Mouse (Mus musculus) hematopoietic stem cell, adult 5-6 weeks (primary cell): ENCODE data around the gene H1foo. TPM values are rescaled to one million over a fixed set of nuclear protein-coding genes. Genes with fewer than 3 reads are reported as not detected.
A peak's percentile ranks its signal among the peaks of the same experiment; 100 is the strongest.

Source experiments
- ATAC-seq, 2 experiments: fragments of 125-278 bp in 1 of 2; replicated peaks in 1 of 2; 2 replicates each; pipeline ENCODE4 v1.8.0; 2016 to 2017; ENCODE audit warnings: inconsistent platforms in 2 of 2, mild to moderate bottlenecking in 2 of 2, moderate number of reproducible peaks in 2 of 2, low read depth in 1 of 2, moderate TSS enrichment in 1 of 2; ENCODE audit not compliant: low FRiP score in 2 of 2, poor library complexity in 2 of 2, severe bottlenecking in 2 of 2, insufficient read depth in 1 of 2, low TSS enrichment in 1 of 2
- total RNA-seq: library from RNA; stranded (forward); fragments of 172-1452, 232-1000 nt; gene quantifications from 2 replicates; pipeline ENCODE4 v1.2.3, GENCODE M21; 2017

Gene H1foo
- total RNA-seq, 1 experiment from 2014 or later = not detected

DNA sequence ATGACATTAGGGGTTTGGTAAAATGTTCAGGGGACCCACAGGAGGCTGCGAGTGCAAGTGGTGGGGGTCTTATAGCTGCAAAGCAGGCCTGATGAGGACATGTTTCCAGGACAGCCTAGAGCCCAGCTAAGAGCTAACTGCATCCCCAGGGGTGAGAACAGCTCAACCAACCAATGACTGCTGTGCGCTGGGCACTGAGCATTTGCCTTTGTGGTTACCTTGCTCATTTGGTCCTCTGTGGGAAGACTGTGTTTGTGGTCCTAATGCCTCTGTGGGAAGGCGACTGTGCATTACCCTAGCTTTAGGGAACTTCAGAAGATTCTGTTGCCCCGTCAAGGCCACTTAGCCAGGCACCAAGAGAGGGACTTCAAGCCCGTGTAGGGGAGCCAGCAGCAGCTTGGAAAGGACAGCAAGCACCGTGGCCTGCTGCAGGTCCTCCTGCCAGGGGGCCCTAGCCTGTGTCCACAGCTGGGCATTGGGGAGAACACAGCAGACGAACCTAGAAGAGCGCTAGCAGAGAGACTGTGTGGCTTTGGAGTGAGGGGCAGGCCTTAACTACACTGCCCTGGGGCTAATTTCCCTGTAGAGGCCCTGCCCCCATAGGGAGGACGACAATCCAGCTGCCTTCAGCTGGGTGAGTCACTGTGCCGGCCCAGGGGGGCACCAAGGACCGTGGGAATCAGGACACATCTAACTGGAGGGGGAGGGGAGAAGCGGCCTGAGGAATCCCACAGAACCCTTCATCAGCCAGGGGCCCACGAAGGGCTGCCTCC is 46.6 kb downstream of the H1foo start:
- ATAC-seq = no peak

DNA sequence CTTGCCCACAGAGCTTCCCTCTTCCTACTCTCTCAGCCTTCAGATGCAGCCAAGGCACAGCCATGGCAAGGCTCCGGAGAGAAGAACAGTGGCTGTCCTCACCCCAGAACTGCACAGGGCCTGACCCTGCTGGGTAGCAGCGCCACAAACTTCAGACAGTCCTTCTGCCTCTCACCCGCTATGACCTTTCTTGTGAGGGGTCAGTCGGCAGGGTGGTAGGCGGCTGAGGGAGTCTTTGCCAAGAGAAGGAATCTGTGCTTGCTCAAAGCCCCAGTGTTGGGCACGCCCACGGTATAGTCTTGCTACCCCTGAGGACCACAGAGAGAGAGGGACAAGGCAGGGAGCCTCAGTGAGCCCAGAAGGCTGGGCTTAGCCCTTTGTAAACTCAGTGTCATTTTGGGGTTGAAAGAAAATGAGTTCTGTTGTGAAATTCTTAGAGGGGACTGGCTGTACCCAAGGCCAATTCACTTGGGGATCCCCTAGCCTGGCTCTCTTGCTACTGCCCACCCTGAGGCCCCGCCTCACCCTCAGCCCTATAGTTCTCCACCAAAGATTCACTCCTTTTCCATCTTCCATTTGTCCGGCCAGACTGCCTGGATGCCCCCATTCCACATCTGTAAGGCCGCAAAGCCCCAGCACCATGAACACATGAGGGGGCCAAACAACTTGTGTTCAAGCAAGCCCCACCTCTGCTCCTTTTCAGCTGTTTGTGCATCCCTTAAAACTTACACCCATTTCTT is 47.3 kb downstream of the H1foo start:
- ATAC-seq = no peak

GRCm38 (mm10) chr6:115992981-115993380 is 48.2 kb downstream of the H1foo start:
- no peak for ATAC-seq

DNA sequence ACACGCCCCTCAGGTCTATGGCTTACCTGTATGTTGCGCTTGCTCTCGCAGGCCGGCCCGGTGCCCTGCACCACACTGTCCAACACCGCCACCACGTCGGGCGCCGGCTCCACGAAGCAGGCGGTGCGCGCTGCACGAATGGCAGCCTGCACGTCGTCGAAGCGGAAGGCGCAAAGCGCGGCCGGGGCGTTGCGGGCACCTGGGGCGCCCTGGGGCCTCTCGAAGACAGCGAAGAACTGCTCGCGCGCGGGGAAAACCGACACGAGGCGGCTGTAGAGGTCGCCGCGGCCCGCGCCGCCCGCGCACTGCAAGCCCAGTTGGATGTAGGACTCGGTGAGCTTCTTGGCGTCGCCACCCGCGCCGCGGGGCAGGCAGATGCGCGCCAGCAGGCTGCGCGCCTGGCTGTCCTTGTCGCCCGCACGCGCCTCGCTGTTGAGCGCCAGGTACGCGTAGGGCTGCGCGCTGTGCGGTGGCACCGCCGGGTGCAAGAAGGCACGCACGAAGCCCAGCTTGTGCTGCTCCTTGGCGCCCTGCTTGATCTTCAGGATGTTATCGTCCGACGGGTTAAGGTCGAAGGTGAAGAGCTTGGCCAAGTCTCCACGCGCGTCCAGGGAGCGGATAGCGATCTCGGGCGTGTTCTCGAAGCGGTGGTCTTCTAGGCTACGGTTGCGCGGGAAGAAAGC is 48.9 kb downstream of the H1foo start:
- no peak for ATAC-seq

DNA sequence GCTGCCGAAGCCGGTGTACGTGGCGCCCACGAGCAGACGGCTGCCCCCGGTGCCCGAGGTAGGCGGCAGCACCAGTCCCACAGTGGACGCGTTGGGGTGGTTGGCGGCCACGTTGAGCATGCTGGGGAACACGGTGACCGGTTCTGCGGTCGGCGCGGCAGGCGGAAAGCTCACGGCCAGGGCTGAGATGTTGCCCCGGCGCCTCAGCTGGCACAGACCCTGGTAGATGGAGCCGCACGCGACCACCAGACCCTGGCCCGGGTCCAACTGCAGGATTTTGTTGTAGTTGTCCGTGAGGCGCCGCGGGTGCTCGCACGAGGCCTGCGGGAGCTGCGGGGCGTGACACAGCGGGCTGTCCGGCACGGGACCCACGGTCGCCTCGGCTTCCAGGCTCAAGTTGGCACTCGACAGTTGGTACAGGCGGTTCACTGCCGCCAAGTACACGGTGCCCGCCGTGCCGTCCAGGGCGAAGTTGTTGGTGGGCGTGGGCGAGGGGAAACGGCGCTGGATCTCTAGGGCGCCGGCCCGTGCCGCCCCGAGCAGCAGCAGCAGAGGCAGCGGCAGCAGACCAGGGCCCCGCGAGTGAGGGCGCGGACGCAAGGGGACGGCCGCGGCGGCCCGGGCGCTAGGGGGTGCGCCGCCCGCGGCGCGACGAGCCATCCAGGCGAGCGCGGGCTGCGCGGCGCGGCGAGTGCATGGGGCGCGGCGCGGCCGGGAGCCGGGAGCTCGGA is 49.6 kb downstream of the H1foo start:
- ATAC-seq = peak in 1 of 2 experiments; percentile 15; a peak in 1 of 4 replicates

GRCm38 (mm10) chr6:115994877-115995520 is 50.3 kb downstream of the H1foo start, which contains the start of gene Plxnd1:
TSS of gene Plxnd1 (minus strand) at chr6:115995005.
- ATAC-seq = peak; percentile 63 to 77

DNA sequence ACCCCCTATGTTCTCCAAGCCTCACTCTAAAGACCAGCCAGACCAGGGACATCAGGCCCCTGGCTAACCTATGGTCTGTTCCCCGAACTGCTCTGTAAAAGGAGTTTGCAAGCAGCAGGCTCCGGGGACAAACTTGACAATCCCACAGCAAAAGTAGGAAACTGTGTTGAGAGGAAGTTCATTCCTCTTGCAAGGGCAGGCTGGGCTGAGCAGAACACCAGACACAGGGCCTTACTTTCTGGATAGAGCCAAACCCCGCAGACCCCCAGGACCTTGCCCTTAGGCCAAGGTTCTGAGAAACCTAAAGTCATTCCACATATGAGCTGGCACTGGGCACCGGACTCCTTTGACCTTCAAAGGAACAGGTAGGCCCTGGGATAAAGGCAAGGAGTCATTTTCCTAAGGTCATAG is 50.8 kb downstream of the H1foo start:
- ATAC-seq = no peak

GRCm38 (mm10) chr6:115996171-115996851 is 51.6 kb downstream of the H1foo start:
- no peak for ATAC-seq

- ATAC-seq = no peak
These were observed 53.1 kb downstream of the H1foo start for GRCm38 (mm10) chr6:115997726-115998311.

GRCm38 (mm10) chr6:115998758-115999157 is 54.0 kb downstream of the H1foo start:
- no peak for ATAC-seq

DNA sequence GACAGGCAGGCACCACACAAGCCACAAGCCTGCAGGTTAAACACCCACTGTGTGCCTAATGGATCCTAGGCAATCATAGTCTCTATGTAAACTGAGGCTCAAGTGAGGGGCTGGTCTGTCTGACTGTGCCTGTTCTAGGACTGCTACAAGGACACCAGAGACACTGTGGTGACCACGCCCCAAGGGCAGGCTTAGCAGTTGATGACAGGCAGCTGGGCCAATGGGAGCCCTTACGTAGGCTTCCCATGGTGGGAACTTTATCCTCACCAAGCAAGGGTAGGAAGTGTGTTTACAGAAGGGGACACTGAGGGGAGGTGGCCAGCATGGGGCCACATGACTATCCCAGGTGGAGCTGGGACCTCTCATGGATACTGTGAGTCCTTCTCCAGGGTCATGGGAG is 54.5 kb downstream of the H1foo start:
- no peak for ATAC-seq

Other genes with a start within 250 kb of the H1foo start
- gene Tmem40, start 182.5 kb upstream of the H1foo start, total RNA-seq = 20.8 and 62.5 TPM in 2 replicates
- 7.1 and 8.6 TPM in 2 replicates for gene Cand2, start 170.4 kb upstream of the H1foo start, total RNA-seq
- 6,333 and 6,615 TPM in 2 replicates for gene Rpl32, start 136.2 kb upstream of the H1foo start, total RNA-seq
- 0.31 TPM in 1 of 2 replicates, not detected in the other for gene Efcab12, start 106.5 kb upstream of the H1foo start, total RNA-seq
- 24.4 and 27.3 TPM in 2 replicates for gene Mbd4, start 91.6 kb upstream of the H1foo start, total RNA-seq
- gene Ift122, start 91.5 kb upstream of the H1foo start, total RNA-seq = 10.6 and 12.9 TPM in 2 replicates
- 0.10 TPM in 1 of 2 replicates, not detected in the other for gene Rho, start 13.2 kb upstream of the H1foo start, total RNA-seq
- gene Plxnd1, start 50.1 kb downstream of the H1foo start, total RNA-seq = 12.4 and 35.3 TPM in 2 replicates
- 19.3 and 24.3 TPM in 2 replicates for gene Tmcc1, start 248.5 kb downstream of the H1foo start, total RNA-seq